Mouse (Mus musculus) heart, postnatal 36 days (tissue): ENCODE results near the gene Scgb2b20. TPM values are rescaled to one million over a fixed set of nuclear protein-coding genes. Genes with fewer than 3 reads are reported as not detected.
"Not testable (repeated sequence)": the region's sequence is repeated elsewhere in the genome, so short reads cannot be mapped to it uniquely, and the experiment has no call there.

Experiments used
- DNase-seq, 2 experiments: peaks; one replicate each; pipeline ENCODE4 v3.0.0; 2021 to 2022
- intact Hi-C: fragments of 180-260 bp; cut with DNase I; formaldehyde crosslinking; loops from one replicate; pipeline ENCODE4 v1.15.1; 2025
- total RNA-seq, 2 experiments: library from RNA; stranded (reverse); gene quantifications; 2 replicates each; pipeline ENCODE4 v1.2.3; 2021

The Scgb2b20 gene
- total RNA-seq, result not detected

DNA sequence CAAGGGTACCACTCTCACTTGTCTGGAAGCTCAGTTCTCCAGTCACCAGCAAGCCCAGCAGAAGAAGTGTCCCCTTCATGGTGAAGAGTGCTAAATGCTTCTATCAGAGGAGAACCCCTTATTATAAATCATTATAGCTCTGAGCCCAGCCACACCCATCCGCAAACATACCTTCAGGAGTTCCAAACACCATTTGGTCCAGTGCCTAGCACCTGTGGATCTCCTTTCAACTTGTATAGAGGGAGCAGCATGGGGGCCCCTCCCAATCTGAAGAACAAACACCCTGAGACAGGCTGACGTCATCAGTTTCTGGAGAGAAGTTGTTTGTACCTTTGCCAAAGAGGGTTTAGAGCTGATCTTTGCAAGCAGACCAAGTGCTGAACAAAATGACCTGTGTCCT lies at the start of gene Scgb2b20:
Gene Scgb2b20 (minus strand): TSS at position 101 of the 400 bp plus-strand sequence.
- DNase-seq, intact Hi-C loops: not testable (repeated sequence)

DNA sequence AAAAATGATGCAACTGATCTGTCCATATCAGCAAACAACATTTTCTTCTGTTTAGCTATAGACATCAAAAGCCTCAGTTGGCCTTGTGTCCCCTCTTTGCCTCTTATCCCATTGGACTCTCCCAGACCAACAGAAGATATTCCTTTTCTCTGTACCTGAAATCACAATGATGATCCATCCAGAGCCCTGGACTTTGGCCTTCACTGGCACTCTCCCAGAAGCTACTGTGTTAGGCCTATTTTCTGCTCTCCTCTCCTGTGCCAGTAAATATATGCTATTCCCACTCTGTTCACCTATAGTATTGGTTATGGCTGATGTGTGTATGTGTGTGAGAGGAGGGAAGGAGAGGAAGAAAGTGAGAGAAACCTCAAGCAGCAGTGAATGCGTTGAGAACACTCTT lies 43.6 kb upstream of the Scgb2b20 start:
- intact Hi-C loops, DNase-seq: not testable (repeated sequence)

DNA sequence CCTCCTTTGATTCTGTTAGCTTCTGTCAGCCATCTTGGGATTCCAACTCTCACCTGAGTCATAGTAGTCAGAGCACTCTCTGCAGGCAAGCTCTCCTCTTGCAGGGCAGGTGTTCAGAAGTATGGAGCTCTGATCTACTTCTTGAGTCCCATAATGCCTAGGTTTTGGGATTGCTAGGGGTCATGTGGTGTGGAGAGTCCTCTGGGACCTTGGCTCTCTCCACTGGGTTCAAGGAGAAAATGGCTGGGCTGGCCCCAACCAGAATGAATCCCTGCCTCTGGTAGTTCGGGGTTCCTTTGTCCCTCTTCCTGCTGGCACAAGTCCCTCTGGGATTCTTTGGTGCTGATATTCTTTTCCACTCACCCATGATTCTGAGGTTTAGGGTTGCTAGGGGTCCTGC lies 35.5 kb upstream of the Scgb2b20 start:
- DNase-seq, result no peak
- intact Hi-C loops, result no loop called here

DNA sequence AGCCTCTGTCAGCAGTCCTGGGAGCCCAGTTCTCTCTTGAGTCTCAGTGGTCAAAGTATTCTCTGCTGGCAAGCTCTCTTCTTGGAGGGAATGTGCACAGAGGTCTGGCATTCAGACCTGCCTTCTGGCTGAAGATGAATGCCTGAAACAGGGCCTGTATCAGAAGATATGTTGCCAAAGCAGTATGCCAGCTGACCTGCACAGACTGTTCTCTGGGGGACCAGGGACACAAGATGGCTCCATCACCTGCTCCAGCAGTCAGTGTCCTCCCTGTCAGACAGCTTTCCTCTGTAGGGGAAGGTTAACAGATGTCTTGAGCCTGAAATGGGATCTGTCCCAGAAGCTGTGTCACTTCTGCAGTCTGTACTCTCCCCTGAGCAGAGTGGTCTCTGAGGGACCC lies 33.6 kb upstream of the Scgb2b20 start:
- DNase-seq, intact Hi-C loops: not testable (repeated sequence)

DNA sequence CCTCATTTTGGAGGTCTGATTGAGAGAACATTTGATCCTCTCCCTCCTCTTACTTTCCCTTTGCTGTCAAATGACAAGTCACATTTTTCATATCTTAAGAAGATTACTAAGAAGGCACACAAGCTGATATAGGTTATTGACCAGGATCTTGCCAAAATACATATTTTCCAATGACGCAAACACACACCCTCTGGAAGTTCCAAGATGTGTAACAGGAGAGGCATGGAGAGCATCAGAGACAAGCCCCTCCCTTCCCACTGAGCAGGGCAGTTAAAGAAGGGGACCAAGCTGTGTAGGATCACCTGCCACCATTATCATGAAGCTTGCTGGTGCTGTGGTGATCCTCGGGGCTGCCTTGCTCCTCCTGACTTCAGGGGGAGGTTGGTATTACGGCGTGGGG lies 6.8 kb upstream of the Scgb2b20 start, which contains the start of gene Scgb1b20:
Gene Scgb1b20 (plus strand): TSS at position 301 of the 400 bp plus-strand sequence.
- DNase-seq, intact Hi-C loops: not testable (repeated sequence)

Other genes starting within 250 kb of the Scgb2b20 start
- gene Scgb2b18, start 192.5 kb downstream of the Scgb2b20 start, total RNA-seq, result not detected
- not detected for gene Scgb1b18, start 180.8 kb downstream of the Scgb2b20 start, total RNA-seq
- gene Scgb2b19, start 86.0 kb downstream of the Scgb2b20 start, total RNA-seq, result not detected
- not detected for gene Scgb1b19, start 79.0 kb downstream of the Scgb2b20 start, total RNA-seq
- gene Scgb1b20, start 6.9 kb upstream of the Scgb2b20 start, total RNA-seq, result not detected
- gene Scgb2b21, start 154.1 kb upstream of the Scgb2b20 start, total RNA-seq, result not detected